Comparison of ENCODE assay signal across 7 mouse cellular contexts in genomic region chr11:51855818-51856615, GRCm38 (mm10). TPM values are rescaled to one million over a fixed set of nuclear protein-coding genes. Genes with fewer than 3 reads are reported as not detected.
DNase-seq lines count a peak whose midpoint lies in the region; ATAC-seq and TF ChIP-seq lines count a peak whose summit lies in the region.

No protein-coding gene starts in this region.

- peak overlapping the region; percentile 98 for H3K4me2 ChIP-seq in embryonic facial prominence, embryonic 11.5 days (ENCODE audit: low read depth, low read length)
- peak overlapping the region; percentile 91 for H3K4me2 ChIP-seq in limb, embryonic 11.5 days (ENCODE audit: low read depth, severe bottlenecking)
- H3K4me2 ChIP-seq in midbrain, embryonic 12.5 days (replicated peaks): peak overlapping the region; percentile 100

- peak; percentile 65 for ATAC-seq in embryonic facial prominence, embryonic 11.5 days (replicated peaks; ENCODE audit: insufficient number of reproducible peaks, low FRiP score, low TSS enrichment, low read depth)
- peak; percentile 60 for ATAC-seq in limb, embryonic 11.5 days (ENCODE audit: insufficient number of reproducible peaks, low FRiP score, low TSS enrichment, low read depth)
- ATAC-seq in midbrain, embryonic 12.5 days (ENCODE audit: low FRiP score, low read depth): peak; percentile 48

- DNase-seq in adrenal gland, adult 8-10 months: peak; percentile 73
- peak; percentile 65 for DNase-seq in embryonic facial prominence, embryonic 11.5 days (ENCODE audit: low spot score)
- peak; percentile 81 to 82 for DNase-seq in heart, adult 18-20 months
- DNase-seq in kidney, adult 2 months: peak; percentile 88
- DNase-seq in limb, embryonic 11.5 days (ENCODE audit: low spot score): no peak
- DNase-seq in spleen, adult 12 weeks (ENCODE audit: low spot score): peak; percentile 70

- H3K4me3 ChIP-seq in embryonic facial prominence, embryonic 11.5 days (ENCODE audit: low read depth, low read length): peak overlapping the region; percentile 66
- peak overlapping the region; percentile 79 for H3K4me3 ChIP-seq in kidney, adult 2 months (ENCODE audit: insufficient read depth, low read depth, low read length)
- H3K4me3 ChIP-seq in limb, embryonic 11.5 days (ENCODE audit: low read depth, low read length): peak overlapping the region; percentile 54
- peak overlapping the region; percentile 64 for H3K4me3 ChIP-seq in midbrain, embryonic 12.5 days

- H3K9me3 ChIP-seq in embryonic facial prominence, embryonic 11.5 days (replicated peaks; ENCODE audit: control insufficient read depth, low read length): no peaks in the 10 kb centered on the region
- no peaks in the 10 kb centered on the region for H3K9me3 ChIP-seq in limb, embryonic 11.5 days (ENCODE audit: control insufficient read depth, low read length)
- H3K9me3 ChIP-seq in midbrain, embryonic 12.5 days: no peaks in the 10 kb centered on the region

- no peak; the same call in 1 of the 2 replicates for TF ChIP-seq CTCF in kidney, adult 2 months (conservative IDR thresholded peaks at IDR 0.05; ENCODE audit: insufficient read depth, insufficient read length, low read depth, low read length)

- H3K36me3 ChIP-seq in embryonic facial prominence, embryonic 11.5 days (replicated peaks; ENCODE audit: control insufficient read depth, insufficient read depth, low read depth, low read length): no peaks in the 10 kb centered on the region
- H3K36me3 ChIP-seq in kidney, adult 2 months (ENCODE audit: control insufficient read depth, insufficient read depth, low read length): no peaks in the 10 kb centered on the region
- no peaks in the 10 kb centered on the region for H3K36me3 ChIP-seq in limb, embryonic 11.5 days (ENCODE audit: control insufficient read depth, insufficient read depth, low read length)
- H3K36me3 ChIP-seq in midbrain, embryonic 12.5 days: no peaks in the 10 kb centered on the region

- H3K9ac ChIP-seq in embryonic facial prominence, embryonic 11.5 days (replicated peaks; ENCODE audit: low read length): peak overlapping the region; percentile 73
- H3K9ac ChIP-seq in limb, embryonic 11.5 days (ENCODE audit: low read length): peak overlapping the region; percentile 56
- H3K9ac ChIP-seq in midbrain, embryonic 12.5 days (replicated peaks): peak overlapping the region; percentile 71

- H3K27ac ChIP-seq in embryonic facial prominence, embryonic 11.5 days (replicated peaks; ENCODE audit: low read depth, low read length): peak overlapping the region; percentile 67; the same call in 1 of the 2 replicates
- H3K27ac ChIP-seq in kidney, adult 2 months (ENCODE audit: insufficient read depth, low read depth, low read length): peak overlapping the region; percentile 90
- no peak overlapping the region; the same call in 1 of the 2 replicates for H3K27ac ChIP-seq in limb, embryonic 11.5 days (replicated peaks; ENCODE audit: low read depth, low read length)
- peak overlapping the region; percentile 54; the same call in 1 of the 2 replicates for H3K27ac ChIP-seq in midbrain, embryonic 12.5 days (replicated peaks)

- peaks cover 12% of the 10 kb centered on the region for H3K27me3 ChIP-seq in embryonic facial prominence, embryonic 11.5 days (ENCODE audit: control insufficient read depth, insufficient read depth, low read length)
- H3K27me3 ChIP-seq in kidney, adult 2 months (replicated peaks; ENCODE audit: control insufficient read depth, insufficient read depth, low read length): no peaks in the 10 kb centered on the region
- peaks cover 18% of the 10 kb centered on the region for H3K27me3 ChIP-seq in limb, embryonic 11.5 days (ENCODE audit: control insufficient read depth, insufficient read depth, low read length)
- peaks cover 52% of the 10 kb centered on the region for H3K27me3 ChIP-seq in midbrain, embryonic 12.5 days

- peak; percentile 40 for TF ChIP-seq POLR2A in kidney, adult 2 months (IDR thresholded peaks at IDR 0.05; ENCODE audit: low read depth, low read length)

- H3K4me1 ChIP-seq in embryonic facial prominence, embryonic 11.5 days (ENCODE audit: control insufficient read depth, insufficient read depth, low read length): peaks cover 8% of the 10 kb centered on the region; the same call in 1 of the 2 replicates
- peaks cover 6% of the 10 kb centered on the region; the same call in 1 of the 2 replicates for H3K4me1 ChIP-seq in kidney, adult 2 months (ENCODE audit: control insufficient read depth, insufficient read depth, low read length)
- H3K4me1 ChIP-seq in limb, embryonic 11.5 days (ENCODE audit: control insufficient read depth, insufficient read depth, low read length): peaks cover 21% of the 10 kb centered on the region
- peaks cover 40% of the 10 kb centered on the region for H3K4me1 ChIP-seq in midbrain, embryonic 12.5 days

- under 1% methylated on average over 36 of the region's 47 CpGs for WGBS in embryonic facial prominence, embryonic 11.5 days
- 1% methylated on average over 47 of the region's 47 CpGs for WGBS in kidney, adult 2 months
- WGBS in limb, embryonic 11.5 days: 0% methylated on average over 36 of the region's 47 CpGs
- WGBS in midbrain, embryonic 12.5 days: under 1% methylated on average over 41 of the region's 47 CpGs

RNA-seq across cellular contexts. Expression of gene Jade2, which starts 1.4 kb away (rescaled TPM):
- 10 to 100 TPM; 21.1 to 36.2 (median 30.3) TPM for total RNA-seq in adrenal gland, adult 8-10 months (2022)
- polyA plus RNA-seq in embryonic facial prominence, embryonic 11.5 days (2014; fragmentation: Nextera tagmentation; extraction: Ambion mirVana): 0.26 and 0.52 TPM in 2 replicates
- total RNA-seq in heart, adult 18-20 months (2021): 10 to 100 TPM; 13.4 to 18.3 TPM
- 13.4 and 13.8 TPM in 2 replicates for polyA plus RNA-seq in kidney, adult 2 months (2012; rRNA removed)
- 0.28 and 0.44 TPM in 2 replicates for polyA plus RNA-seq in limb, embryonic 11.5 days (2014; fragmentation: Nextera tagmentation; extraction: Ambion mirVana)
- polyA plus RNA-seq in midbrain, embryonic 12.5 days (2016; fragmentation: Nextera tagmentation; extraction: Ambion mirVana): 0.43 and 0.48 TPM in 2 replicates
